Mouse (Mus musculus) kidney, postnatal 0 days (tissue): Measurements from ENCODE around the gene Ssx2ip. TPM values are rescaled to one million over a fixed set of nuclear protein-coding genes. Genes with fewer than 3 reads are reported as not detected.

Experiments
- ATAC-seq: fragments of 200-750 bp; cut with Nextera tagmentation; replicated peaks from 2 replicates; pipeline ENCODE4 v1.8.0; 2017; ENCODE audit warnings: low read depth, moderate number of reproducible peaks, moderate TSS enrichment, moderate library complexity; ENCODE audit not compliant: low FRiP score
- DNase-seq: peaks from one replicate; pipeline ENCODE4 v3.0.0-alpha.2; 2016; ENCODE audit warnings: low spot score
- H3K27ac ChIP-seq: fragments of 300-500 bp; sonication (generic); 2 replicates; pipeline ENCODE4 v1.5.1; 2014; ENCODE audit warnings: mild to moderate bottlenecking
- H3K27me3 ChIP-seq: fragments of 300-500 bp; sonication (generic); 2 replicates; pipeline ENCODE4 v1.6.1; 2014; ENCODE audit warnings: low read length, mixed read lengths; ENCODE audit not compliant: insufficient read depth
- H3K36me3 ChIP-seq: fragments of 300-500 bp; sonication (generic); 2 replicates; pipeline ENCODE4 v1.6.1; 2014; ENCODE audit warnings: low read length, mixed read lengths; ENCODE audit not compliant: insufficient read depth
- H3K4me1 ChIP-seq: fragments of 300-500 bp; sonication (generic); replicated peaks from 2 replicates; pipeline ENCODE4 v1.6.1; 2014; ENCODE audit warnings: antibody characterized with exemption, low read length, mixed read lengths; ENCODE audit not compliant: insufficient read depth
- H3K4me2 ChIP-seq: fragments of 300-500 bp; sonication (generic); 2 replicates; pipeline ENCODE4 v1.6.1; 2014; ENCODE audit warnings: mild to moderate bottlenecking, low read length, moderate library complexity, mixed read lengths
- H3K4me3 ChIP-seq: fragments of 300-500 bp; sonication (generic); replicated peaks from 2 replicates; pipeline ENCODE4 v1.5.1; 2014; ENCODE audit warnings: low read depth, low read length
- H3K9ac ChIP-seq: fragments of 300-500 bp; sonication (generic); 2 replicates; pipeline ENCODE4 v1.6.1; 2014; ENCODE audit warnings: low read depth, low read length
- H3K9me3 ChIP-seq: fragments of 300-500 bp; sonication (generic); replicated peaks from 2 replicates; pipeline ENCODE4 v1.6.1; 2016; ENCODE audit warnings: low read length, inconsistent platforms, mixed read lengths
- CTCF ChIP-seq: IDR thresholded peaks from 2 replicates; pipeline ENCODE4 v1.5.1; 2016; ENCODE audit warnings: antibody characterized with exemption, low read depth, mild to moderate bottlenecking, moderate library complexity
- WGBS: fragments of 180-500 bp; shearing (Covaris S2); extraction: QIAGEN DNeasy Blood & Tissue Kit; methylation state at CpG from one replicate; pipeline ENCODE4 v1.1.7; 2014; 5-methylcytosine and 5-hydroxymethylcytosine counted together
- polyA plus RNA-seq: library from polyadenylated mRNA; unstranded; fragments of >200 nt; fragmentation: Nextera tagmentation; extraction: Ambion mirVana; gene quantifications from 2 replicates; pipeline ENCODE4 v1.2.1, GENCODE M21; 2015

The Ssx2ip gene
- polyA plus RNA-seq, result 20.0 and 20.5 TPM in 2 replicates

- Histone ChIP-seq H3K4me1 (peaks cover 7% of the 10 kb centered on the region; the same call in 1 of the 2 replicates), H3K9me3 (no peaks in the 10 kb centered on the region), H3K9ac (peak within 1 kb of the TSS; percentile 81), H3K27me3 (no peaks in the 10 kb centered on the region), H3K27ac (peak within 1 kb of the TSS; percentile 77), H3K4me2 (peak within 1 kb of the TSS; percentile 84), H3K4me3 (peak within 1 kb of the TSS; percentile 92), H3K36me3 (no peaks in the 10 kb centered on the region)
- ATAC-seq (peak; percentile 97), DNase-seq (peak; percentile 92)
- WGBS, result under 1% methylated on average over 90 of the region's 100 CpGs
- no peak for TF ChIP-seq CTCF
These were observed at the start of gene Ssx2ip for GRCm38 (mm10) chr3:146404311-146405201. Ssx2ip (plus strand) TSS chr3:146404642.

- WGBS, result 64% methylated on average over 3 of the region's 3 CpGs
- no peak for DNase-seq
- H3K9ac ChIP-seq, result no peak overlapping the region
- H3K27ac ChIP-seq, result no peak overlapping the region
- H3K4me3 ChIP-seq, result no peak overlapping the region
- TF ChIP-seq CTCF, result no peak
- ATAC-seq, result no peak
- H3K9me3 ChIP-seq, result no peaks in the 10 kb centered on the region
- H3K4me2 ChIP-seq, result no peak overlapping the region
- H3K36me3 ChIP-seq, result no peaks in the 10 kb centered on the region
- H3K4me1 ChIP-seq, result no peaks in the 10 kb centered on the region
- no peaks in the 10 kb centered on the region for H3K27me3 ChIP-seq
These were observed 49.3 kb upstream of the Ssx2ip start for GRCm38 (mm10) chr3:146355146-146355545.

- no peak for DNase-seq
These were observed 39.0 kb upstream of the Ssx2ip start for GRCm38 (mm10) chr3:146365471-146365870.

GRCm38 (mm10) chr3:146367058-146367457 lies 37.4 kb upstream of the Ssx2ip start:
- DNase-seq (no peak), ATAC-seq (no peak)
- WGBS, result 94% methylated on average over 2 of the region's 2 CpGs
- H3K36me3 ChIP-seq, result no peaks in the 10 kb centered on the region
- no peaks in the 10 kb centered on the region for H3K4me1 ChIP-seq
- no peaks in the 10 kb centered on the region for H3K9me3 ChIP-seq
- no peak overlapping the region for H3K27ac ChIP-seq
- no peaks in the 10 kb centered on the region for H3K27me3 ChIP-seq
- no peak for TF ChIP-seq CTCF
- no peak overlapping the region for H3K4me2 ChIP-seq
- no peak overlapping the region for H3K4me3 ChIP-seq
- no peak overlapping the region for H3K9ac ChIP-seq

More at GRCm38 (mm10) chr3:146365471-146365870, 39.0 kb upstream of the Ssx2ip start:
- Histone ChIP-seq H3K4me2 (no peak overlapping the region), H3K4me1 (no peaks in the 10 kb centered on the region), H3K9ac (no peak overlapping the region), H3K27me3 (no peaks in the 10 kb centered on the region), H3K4me3 (no peak overlapping the region), H3K27ac (no peak overlapping the region), H3K9me3 (no peaks in the 10 kb centered on the region), H3K36me3 (no peaks in the 10 kb centered on the region)
- ATAC-seq, result no peak
- no peak for TF ChIP-seq CTCF
- WGBS, result 89% methylated on average over 9 of the region's 9 CpGs

- Histone ChIP-seq H3K27me3 (no peaks in the 10 kb centered on the region), H3K9ac (no peak overlapping the region), H3K36me3 (no peaks in the 10 kb centered on the region), H3K4me2 (no peak overlapping the region), H3K9me3 (no peaks in the 10 kb centered on the region), H3K4me3 (no peak overlapping the region), H3K4me1 (no peaks in the 10 kb centered on the region), H3K27ac (no peak overlapping the region)
- ATAC-seq, result no peak
- DNase-seq, result no peak
- 88% methylated on average over 7 of the region's 7 CpGs for WGBS
- no peak for TF ChIP-seq CTCF
These were observed 33.8 kb upstream of the Ssx2ip start for GRCm38 (mm10) chr3:146370553-146371095.

GRCm38 (mm10) chr3:146371201-146371600 lies 33.2 kb upstream of the Ssx2ip start:
- Histone ChIP-seq H3K4me2 (no peak overlapping the region), H3K4me1 (no peaks in the 10 kb centered on the region), H3K27me3 (no peaks in the 10 kb centered on the region), H3K9ac (no peak overlapping the region), H3K36me3 (no peaks in the 10 kb centered on the region), H3K27ac (no peak overlapping the region), H3K4me3 (no peak overlapping the region), H3K9me3 (no peaks in the 10 kb centered on the region)
- DNase-seq (no peak), ATAC-seq (no peak)
- WGBS, result 71% methylated on average over 5 of the region's 5 CpGs
- TF ChIP-seq CTCF, result no peak
